Mouse (Mus musculus) adrenal gland, adult 18-20 months (tissue): Measurements from ENCODE around the gene Ppp4r1. TPM values are rescaled to one million over a fixed set of nuclear protein-coding genes. Genes with fewer than 3 reads are reported as not detected.

Experiments
- DNase-seq, 2 experiments: peaks; one replicate each; pipeline ENCODE4 v3.0.0; 2021 to 2022; ENCODE audit warnings: low spot score in 2 of 2
- total RNA-seq, 2 experiments: library from RNA; stranded (reverse); gene quantifications; 1 replicate in 1 of 2; 2 replicates in 1 of 2; pipeline ENCODE4 v1.2.3; 2021

Gene Ppp4r1
- total RNA-seq, 2 experiments from 2014 or later, result 57.2 to 70.4 TPM

DNA sequence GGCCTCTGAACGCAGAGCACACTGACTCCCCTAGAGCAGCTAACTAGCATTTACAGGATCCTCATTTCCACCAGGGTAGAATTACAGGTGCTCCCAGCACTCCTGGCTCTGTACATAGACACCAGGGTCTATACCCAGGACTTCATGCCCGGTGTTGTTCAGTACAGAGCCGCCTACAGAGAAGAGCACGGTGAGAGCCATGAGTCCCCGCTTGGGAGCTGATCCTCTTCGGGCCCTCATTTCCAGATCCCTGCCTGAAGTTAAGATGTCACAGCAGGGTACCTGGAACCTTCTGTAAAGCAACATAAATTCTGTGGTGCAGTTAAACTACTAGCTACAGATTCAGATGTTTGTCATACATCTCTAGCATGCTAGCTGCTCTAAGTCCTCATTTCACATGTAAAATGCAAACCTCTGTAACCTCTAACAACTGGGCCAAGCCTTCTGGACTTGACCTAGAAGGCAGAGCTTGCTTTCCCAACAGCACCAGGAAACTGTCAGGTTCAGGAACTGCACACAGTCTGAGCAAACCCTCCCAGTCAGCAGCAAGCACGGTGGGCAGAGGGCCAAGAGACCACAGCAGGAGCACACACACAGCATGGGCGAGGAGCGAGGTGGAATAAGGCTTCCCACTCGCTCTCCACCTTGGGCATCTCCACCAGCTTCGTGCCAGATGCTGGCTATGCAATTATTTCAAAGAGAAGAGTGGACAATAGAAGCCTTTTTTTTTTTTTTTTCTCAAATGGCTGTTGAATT is 65.5 kb downstream of the Ppp4r1 start:
- DNase-seq, result no peak

DNA sequence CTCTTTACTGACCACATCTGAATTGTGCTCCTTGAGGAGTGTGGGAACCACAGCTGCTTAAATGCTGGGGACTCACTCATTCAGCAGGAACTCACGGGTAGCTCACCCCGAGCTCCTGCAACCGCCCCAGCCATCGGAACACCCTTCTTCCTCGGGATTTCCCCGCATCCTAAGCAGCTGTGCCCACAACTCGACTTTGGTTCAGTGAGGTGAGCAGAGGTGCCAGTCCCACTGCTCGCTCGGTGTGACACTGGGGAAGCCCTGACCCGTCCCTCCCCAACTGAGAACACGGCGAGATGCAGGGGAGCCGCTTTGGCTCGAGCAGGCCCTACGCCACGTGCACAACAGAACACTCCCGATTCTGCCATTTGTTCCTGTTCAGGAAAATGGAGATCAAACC is 68.1 kb downstream of the Ppp4r1 start:
- no peak for DNase-seq

GRCm38 (mm10) chr17:65851749-65852148 is 69.4 kb downstream of the Ppp4r1 start:
- no peak for DNase-seq

DNA sequence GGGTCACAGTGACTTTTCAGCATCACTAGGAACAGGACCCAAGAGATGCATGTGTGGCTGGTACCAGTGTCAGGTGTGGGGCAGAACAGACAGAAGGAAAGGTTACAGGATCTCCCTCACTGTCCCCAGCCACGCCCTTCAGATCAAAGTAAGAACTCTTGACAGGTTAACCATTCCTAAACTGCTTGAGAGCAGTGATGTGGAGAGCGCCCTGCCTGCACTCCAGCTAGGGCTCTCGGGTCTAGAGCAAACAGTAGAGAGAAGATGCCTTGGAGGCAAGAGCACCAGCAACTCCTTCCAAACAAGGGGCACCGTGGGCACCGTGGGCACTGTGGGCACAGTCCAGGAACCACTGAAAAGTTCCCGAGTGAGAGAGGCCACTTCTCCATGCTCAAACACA is 71.0 kb downstream of the Ppp4r1 start:
- DNase-seq, result no peak

GRCm38 (mm10) chr17:65854006-65854405 is 71.6 kb downstream of the Ppp4r1 start:
- DNase-seq, result no peak

- no peak for DNase-seq
Observed at GRCm38 (mm10) chr17:65857617-65858016, 75.2 kb downstream of the Ppp4r1 start.

- no peak for DNase-seq
Observed at GRCm38 (mm10) chr17:65862579-65862978, 80.2 kb downstream of the Ppp4r1 start.

GRCm38 (mm10) chr17:65863830-65864229 is 81.5 kb downstream of the Ppp4r1 start:
- no peak for DNase-seq

DNA sequence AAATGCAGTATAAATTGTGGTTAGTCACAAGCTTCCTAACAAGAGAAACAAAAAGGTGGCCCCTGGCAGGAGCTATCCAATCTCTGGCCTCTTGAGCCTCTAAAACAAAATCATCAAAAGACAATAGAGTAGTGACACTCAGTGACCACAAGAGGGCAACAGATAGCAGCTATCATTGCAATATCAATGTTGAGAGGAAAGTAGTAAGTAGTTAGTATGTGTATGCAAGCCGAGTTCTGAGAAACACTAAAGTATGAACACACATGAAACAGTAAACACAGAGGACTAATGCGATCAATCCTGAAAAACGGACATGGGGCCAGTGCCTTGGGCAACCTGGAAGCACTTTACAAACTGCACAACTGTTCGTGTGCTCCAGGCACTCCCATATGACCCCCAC is 82.4 kb downstream of the Ppp4r1 start:
- no peak for DNase-seq

- no peak for DNase-seq
Observed at GRCm38 (mm10) chr17:65865265-65865664, 82.9 kb downstream of the Ppp4r1 start.

DNA sequence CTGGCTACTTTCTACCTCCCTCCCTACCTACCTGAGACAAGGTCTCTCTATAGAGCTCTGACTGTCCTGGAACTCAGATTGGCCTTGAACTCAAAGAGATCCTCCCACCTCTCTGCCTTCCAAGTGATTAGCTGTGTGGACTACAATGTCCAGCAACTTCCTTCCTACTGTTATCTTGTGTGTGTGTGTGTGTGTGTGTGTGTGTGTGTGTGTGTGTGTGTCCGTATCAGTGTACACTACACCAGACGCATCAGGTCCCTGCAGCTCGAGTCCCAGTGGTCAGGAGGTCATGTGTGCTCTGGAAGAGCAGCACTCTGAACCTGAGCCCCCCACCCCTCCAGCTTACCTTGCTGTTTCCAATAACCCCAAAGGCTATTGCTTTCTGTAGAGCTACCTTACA is 83.8 kb downstream of the Ppp4r1 start:
- no peak for DNase-seq

GRCm38 (mm10) chr17:65867996-65868395 is 85.6 kb downstream of the Ppp4r1 start:
- no peak for DNase-seq

- DNase-seq, result no peak
Observed at GRCm38 (mm10) chr17:65869720-65870119, 87.3 kb downstream of the Ppp4r1 start.

DNA sequence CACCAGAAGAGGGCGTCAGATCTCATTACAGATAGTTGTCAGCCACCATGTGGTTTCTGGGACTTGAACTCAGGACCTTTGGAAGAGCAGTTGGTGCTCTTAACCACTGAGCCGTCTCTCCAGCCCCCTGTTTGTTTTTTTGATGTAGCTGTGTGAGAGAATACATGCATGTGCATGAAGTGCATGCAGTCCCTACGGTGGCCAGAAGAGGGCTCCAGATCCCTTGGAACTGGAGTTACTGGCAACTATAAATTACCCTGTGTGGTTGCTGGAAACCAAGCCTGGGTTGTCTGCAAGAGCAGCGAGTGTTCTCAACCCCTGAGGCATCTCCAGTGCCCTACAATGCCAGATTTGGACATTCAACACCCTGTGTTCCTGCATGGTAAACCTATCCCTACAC is 87.8 kb downstream of the Ppp4r1 start:
- peak; percentile 61 to 79 for DNase-seq

GRCm38 (mm10) chr17:65871641-65872041 is 89.3 kb downstream of the Ppp4r1 start:
- DNase-seq, result no peak

- DNase-seq, result no peak
Observed at GRCm38 (mm10) chr17:65872051-65872450, 89.7 kb downstream of the Ppp4r1 start.

DNA sequence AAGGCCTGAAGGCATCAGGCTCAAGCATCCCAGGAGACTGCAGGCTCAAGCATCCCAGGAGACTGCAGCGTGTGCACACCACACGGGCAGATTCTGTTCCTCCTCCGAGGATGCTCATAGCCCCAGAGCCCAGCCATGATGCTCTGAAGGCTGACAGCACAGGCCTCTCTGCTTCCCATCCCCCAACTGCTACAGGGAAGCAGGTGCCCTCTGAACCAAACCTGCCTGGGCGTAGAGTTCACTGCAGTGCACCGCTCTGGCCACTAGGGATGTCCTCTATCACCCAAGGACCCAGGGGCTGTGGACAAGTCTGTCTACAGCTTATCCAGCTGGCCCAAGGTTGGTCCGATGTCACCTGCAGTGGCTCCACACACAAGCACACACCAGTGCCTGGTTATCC is 90.3 kb downstream of the Ppp4r1 start:
- DNase-seq, result no peak

GRCm38 (mm10) chr17:65873156-65873555 is 90.8 kb downstream of the Ppp4r1 start:
- DNase-seq, result no peak

GRCm38 (mm10) chr17:65873834-65874233 is 91.5 kb downstream of the Ppp4r1 start:
- DNase-seq, result no peak

DNA sequence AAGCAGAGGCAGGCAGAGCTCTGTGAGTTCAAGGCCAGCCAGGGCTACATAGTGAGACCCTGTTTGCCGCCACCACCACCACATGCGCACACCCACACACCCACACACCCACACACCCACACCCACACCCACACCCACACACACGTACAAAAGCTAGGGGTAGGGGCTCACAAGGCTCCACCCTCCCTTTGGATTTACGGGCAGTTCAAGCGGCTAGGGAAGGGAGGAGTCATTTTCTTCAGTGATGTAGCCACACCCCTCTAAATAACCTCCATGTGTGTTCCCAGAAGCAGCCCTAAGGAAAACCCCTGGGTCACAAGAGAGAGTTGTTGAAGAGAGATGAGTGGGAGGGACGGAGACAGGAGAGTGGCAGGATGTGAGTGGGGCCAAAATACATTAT is 94.7 kb downstream of the Ppp4r1 start:
- no peak for DNase-seq

- DNase-seq, result peak in 1 of 2 experiments; percentile 36
Observed at GRCm38 (mm10) chr17:65884061-65884669, 101.8 kb downstream of the Ppp4r1 start.

DNA sequence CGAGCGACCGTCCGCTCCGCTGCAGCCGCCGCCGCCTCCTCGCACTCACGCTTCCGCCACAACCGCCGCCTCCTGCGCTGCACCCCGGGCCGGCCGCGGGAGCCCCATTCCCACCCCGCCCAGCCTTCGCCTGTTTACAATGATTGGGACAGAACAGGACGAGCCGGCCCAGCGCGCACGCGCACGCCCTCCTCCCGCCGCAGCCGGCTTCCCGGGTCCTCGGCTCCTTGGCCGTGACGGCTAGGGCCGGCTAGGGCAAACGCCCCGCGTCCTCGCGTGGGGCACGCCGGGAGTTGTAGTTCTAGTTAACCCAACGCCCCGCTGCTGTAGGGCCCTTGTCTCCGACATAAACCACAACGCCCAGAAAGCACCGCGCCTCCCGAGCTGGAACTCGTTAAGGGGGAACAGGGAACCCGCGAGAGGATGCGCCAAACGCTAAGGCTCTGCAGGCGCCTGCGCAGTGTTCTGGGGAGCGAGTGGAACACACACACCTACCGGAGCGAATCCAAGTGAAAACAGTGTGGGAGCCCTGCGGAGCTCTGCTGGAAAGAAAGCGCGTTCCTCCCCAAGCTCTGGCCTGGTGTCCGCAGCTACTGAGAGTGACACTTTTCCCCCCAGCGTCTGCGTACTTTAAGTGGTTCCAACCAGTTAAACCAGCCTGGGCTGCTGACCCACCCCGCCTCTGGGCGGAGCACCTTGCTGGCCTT is 102.5 kb downstream of the Ppp4r1 start:
- DNase-seq, result peak; percentile 96
